Mouse (Mus musculus): ENCODE data around the gene Ddx51. TPM values are rescaled to one million over a fixed set of nuclear protein-coding genes. Genes with fewer than 3 reads are reported as not detected.

Gene Ddx51
- total RNA-seq, 2 experiments from 2014 or later = 24.1 to 34.6 TPM

DNA sequence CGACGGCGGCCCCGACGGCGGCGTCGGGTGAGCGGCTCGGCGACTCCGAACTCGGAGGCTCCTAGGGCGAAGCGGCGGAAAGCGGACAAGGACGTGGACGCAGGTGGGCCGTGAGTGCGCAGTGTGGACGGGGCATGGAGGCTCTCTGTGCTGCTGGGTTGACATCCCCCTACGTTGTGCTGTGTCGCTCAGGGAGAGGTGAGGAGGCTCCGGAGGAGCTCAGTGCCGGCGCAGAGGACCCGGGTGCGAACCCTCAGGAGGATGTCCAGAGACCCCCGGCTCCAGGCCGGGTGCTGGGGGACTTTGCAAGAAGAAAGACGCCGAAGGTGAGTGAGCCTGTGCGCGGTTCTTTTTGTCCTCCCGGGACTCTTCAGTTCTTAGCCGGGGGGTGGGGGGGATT lies 435 bp downstream of the Ddx51 start:
- peak in 1 of 2 experiments; percentile 15 for DNase-seq (ENCODE audit: extremely low spot score in 1 of 2, low spot score in 1 of 2)

DNA sequence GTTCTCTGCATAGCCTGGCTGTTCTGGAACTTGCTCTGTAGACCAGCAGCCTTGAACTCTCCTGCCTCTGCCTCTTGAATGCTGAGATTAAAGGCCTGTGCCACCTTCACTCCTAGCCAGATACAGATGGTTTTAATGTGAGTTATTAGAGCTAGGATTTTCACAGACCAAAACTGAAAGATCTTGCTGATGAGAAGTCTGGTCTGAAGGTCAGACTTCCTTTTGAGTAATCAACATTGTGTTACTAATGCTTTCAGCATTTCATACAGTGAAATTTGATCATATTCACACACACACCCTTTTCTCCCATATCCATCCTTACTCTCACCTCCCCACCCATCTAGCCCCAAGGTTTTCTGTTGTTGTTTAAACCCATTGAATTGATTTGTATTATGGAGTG lies 6.4 kb downstream of the Ddx51 start:
- DNase-seq (ENCODE audit: extremely low spot score in 1 of 2, low spot score in 1 of 2) = no peak

DNA sequence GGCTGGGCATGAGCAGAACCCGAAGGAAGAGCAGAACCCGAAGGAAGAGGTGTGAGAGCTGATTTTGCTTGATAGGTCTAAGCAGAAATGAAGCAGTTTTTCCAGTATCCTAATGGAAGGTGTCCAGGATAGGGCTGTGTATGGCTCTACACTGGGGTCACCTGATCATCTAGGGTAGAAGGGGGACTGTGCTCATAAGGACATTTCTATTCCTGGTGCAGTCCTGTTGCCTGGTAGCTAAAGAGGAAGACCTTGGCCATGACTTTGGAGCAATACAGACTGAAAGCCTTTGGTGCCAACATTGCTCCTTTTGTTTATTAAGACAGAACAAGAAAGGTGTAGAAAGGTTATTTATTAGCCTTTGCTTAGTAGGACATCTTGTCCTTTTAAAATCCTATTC lies 10.8 kb downstream of the Ddx51 start:
- DNase-seq (ENCODE audit: extremely low spot score in 1 of 2, low spot score in 1 of 2) = no peak

DNA sequence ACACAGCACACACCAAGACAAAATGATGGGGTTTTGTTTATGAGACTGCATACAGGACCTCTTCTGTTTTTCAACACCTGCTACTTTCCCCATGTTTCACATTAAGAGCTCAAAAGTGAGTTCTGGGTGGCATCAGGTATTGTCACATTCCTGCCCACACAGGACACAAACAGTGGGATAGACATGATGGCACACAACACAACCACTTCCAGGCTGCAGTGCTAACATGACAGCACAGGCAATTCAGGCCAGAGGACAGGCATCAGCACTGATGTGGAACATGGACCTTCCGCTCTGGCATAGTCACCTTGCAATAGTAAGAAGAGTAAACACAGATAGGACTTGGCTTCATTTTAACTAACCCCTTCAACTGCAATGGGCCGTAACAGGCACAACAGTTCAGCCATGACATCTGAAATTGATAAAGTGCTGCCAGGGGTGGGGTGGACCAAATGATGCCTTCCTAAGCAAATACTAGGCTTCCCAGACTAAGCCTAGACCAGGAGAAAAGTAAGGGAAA lies 11.6 kb downstream of the Ddx51 start:
- DNase-seq (ENCODE audit: extremely low spot score in 1 of 2, low spot score in 1 of 2) = no peak

DNA sequence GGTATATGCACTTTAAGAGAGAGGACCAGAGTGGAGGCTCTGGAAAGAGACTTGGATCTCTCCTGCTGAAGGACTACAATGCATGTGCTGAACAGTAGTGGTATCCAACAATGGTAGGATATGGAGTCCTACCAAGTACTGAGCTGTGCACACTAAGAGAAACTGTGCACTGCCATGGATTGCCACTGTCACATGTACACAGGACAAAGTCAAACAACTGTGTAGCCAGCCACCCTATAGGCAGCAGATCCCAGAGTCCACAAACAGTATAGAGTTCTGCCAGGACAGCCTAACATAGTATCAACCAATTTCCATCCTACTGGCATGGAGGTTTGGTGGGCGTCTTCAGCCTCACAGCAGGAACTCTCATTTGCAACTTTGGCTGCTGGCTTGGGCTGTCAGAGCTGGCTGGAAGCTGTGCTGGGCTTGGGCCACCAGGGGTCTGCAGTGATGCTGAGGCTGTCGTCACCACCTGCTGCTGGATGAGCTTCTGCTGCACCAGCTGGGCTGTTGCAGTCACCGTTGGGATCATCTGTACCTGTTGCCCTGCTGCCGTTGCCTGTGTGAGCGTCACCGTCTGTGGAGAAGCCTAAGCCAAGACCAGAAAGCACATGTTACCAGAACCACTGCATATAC lies 12.4 kb downstream of the Ddx51 start:
- no peak for DNase-seq (ENCODE audit: extremely low spot score in 1 of 2, low spot score in 1 of 2)

DNA sequence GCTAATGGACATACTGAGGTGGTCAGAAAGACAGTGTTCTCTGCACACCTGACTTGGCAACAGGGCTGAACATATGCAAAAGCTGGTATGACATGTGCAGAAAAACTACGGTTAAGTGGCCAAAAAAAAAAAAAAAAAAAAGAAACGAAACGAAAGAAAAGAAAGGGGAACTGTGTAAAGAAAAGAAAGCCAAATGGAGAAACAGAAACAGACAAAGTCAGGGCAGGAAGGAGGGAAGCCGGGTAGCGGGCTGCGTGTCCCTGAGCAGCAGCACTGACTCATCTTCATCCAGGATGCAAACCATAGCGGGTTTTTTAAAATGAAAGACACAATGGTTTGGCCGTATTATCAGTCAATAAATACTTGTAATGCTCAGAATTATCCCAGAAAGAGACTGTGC lies 28.8 kb downstream of the Ddx51 start:
- DNase-seq (ENCODE audit: extremely low spot score in 1 of 2, low spot score in 1 of 2) = no peak

DNA sequence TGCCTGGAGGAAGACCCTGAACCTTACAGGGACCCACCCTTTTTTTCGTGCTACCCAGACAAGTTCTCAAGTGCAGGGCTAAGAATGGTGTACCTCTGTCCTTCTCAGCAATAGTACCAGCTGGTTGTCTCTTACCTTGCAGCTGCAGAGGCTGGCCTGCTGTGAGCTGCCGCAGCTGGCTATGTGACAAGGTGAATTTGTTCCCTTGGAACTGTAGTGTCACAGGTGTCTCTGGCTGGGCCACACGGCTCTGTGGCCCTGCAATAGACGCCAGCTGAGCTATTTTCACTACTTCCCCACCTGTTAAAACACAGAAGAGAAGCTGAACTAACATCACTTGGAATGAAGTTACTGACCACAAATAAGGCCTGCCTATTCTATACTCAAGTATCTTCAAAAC lies 45.4 kb downstream of the Ddx51 start:
- DNase-seq (ENCODE audit: extremely low spot score in 1 of 2, low spot score in 1 of 2) = no peak

DNA sequence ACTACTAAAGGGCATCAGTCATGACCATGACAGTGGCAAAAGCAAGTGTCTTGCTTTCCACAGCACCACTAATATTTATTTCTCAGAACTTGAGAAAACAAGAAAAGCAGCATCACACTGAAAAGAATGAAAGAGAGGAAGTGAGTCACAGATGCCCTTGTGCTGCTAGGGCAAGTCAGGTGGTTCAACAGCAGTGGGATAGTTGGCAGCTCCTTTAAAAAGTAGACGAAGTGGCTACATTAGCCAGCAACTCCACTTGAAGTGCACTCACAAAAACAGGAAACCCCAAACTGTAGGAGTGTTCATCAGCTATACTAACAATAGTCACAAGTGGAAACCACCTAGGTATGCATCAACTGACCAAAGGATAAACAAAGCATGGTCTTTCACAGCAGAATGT lies 50.8 kb downstream of the Ddx51 start:
- no peak for DNase-seq (ENCODE audit: extremely low spot score in 1 of 2, low spot score in 1 of 2)

DNA sequence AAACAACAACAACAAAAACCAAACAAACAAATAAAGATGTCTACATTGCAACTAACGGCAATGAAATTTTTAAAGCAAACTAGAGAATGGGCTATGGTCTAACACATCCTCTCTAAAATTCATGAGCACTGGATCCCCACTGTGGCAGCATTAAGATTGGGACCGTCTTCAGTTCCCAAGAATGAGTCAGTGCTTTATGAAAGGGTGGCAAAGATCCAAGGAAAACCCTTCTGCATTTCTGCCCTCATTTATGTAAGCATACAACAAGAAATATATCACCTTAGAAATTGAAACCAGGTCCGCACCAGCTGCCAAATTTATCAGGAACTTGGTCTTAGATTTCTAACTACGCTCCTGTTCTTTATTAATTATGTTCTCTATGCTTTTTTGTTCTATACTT lies 56.0 kb downstream of the Ddx51 start:
- no peak for DNase-seq (ENCODE audit: extremely low spot score in 1 of 2, low spot score in 1 of 2)

Small RNA genes lying within 50 kb of the gene (microRNA-seq; reads per million reads assigned to microRNA genes)
- gene Mir7026 = 2.4 to 2.6 reads per million in 2 experiments

Other genes starting within 250 kb of the Ddx51 start
- 10 to 100 TPM; 83.5 to 89.3 TPM for gene Fbrsl1, start 204.9 kb upstream of the Ddx51 start, total RNA-seq (2021)
- gene Galnt9, start 109.1 kb upstream of the Ddx51 start, total RNA-seq (2021) = 100 to 1,000 TPM; 111 to 124 TPM
- 10 to 100 TPM; 29.1 to 29.5 TPM for gene Noc4l, start within 50 bp of the Ddx51 start, total RNA-seq (2021)
- 100 to 1,000 TPM in 1 of 2 experiments, 10 to 100 TPM in 1; 91.9 to 107 TPM for gene Ep400, start 117.3 kb downstream of the Ddx51 start, total RNA-seq (2021)
- 10 to 100 TPM; 18.0 to 19.2 TPM for gene Pus1, start 127.2 kb downstream of the Ddx51 start, total RNA-seq (2021)
- 10 to 100 TPM; 65.8 to 68.9 TPM for gene Ulk1, start 156.6 kb downstream of the Ddx51 start, total RNA-seq (2021)
- 10 to 100 TPM; 10.4 to 11.1 TPM for gene Hscb, start 186.3 kb downstream of the Ddx51 start, total RNA-seq (2021)
- 1 to 10 TPM; 1.2 to 2.2 TPM for gene Chek2, start 186.5 kb downstream of the Ddx51 start, total RNA-seq (2021)
- gene Ttc28, start 226.4 kb downstream of the Ddx51 start, total RNA-seq (2021) = 10 to 100 TPM; 11.3 to 13.3 TPM

Data from layer of hippocampus, postnatal 25 days (tissue).